Mouse (Mus musculus): ENCODE results near the gene Ppip5k2.

DNA sequence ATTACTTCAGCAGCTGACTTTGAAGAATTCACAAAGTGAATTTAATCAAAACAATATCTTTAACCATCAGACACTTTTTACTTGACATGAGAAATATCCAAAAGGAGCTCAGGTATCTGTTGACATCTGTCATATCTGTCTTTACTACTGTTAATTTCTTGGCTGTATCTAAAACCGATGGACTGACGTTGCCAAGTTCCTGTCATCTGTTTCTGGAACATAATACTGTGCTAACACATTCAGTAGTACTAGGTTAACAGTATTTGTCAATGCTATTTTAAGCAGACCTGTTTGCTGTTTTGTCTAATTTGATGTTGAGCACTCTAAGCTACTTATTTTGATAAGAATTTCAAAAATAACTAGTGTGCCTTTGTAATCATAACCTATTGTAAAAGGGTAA is 18.3 kb upstream of the Ppip5k2 start:
- no peak for TF ChIP-seq ZC3H11A (IDR thresholded peaks at IDR 0.05; ENCODE audit: borderline replicate concordance, low read depth, low read length)
- no peak for TF ChIP-seq CHD2 (IDR thresholded peaks at IDR 0.05; ENCODE audit: low read depth, low read length)
- no peak for TF ChIP-seq ZNF384 (IDR thresholded peaks at IDR 0.05; ENCODE audit: low read depth, low read length)
- no peak for TF ChIP-seq HCFC1 (IDR thresholded peaks at IDR 0.05; ENCODE audit: borderline replicate concordance, insufficient read depth, low read length)
- TF ChIP-seq MAFK (IDR thresholded peaks at IDR 0.05; ENCODE audit: insufficient read depth, low read depth, low read length), result no peak
